12 mouse cellular contexts compared by ENCODE assay signal in genomic region chr11:96349491-96350340, GRCm38 (mm10). TPM values are rescaled to one million over a fixed set of nuclear protein-coding genes. Genes with fewer than 3 reads are reported as not detected.
DNase-seq lines count a peak whose midpoint lies in the region; ATAC-seq and TF ChIP-seq lines count a peak whose summit lies in the region.
"Had no signal": no experiment of that assay in that cellular context is flagged by ENCODE, and none has a peak within 500 bp of the region (broad histone marks: within the 10 kb centered on the region; RNA-seq: fewer than 3 reads in every experiment).

No protein-coding gene starts in this region.

- peak overlapping the region; percentile 7; the same call in 1 of the 2 replicates for H3K4me3 ChIP-seq in lung, embryonic 15.5 days
- no peak overlapping the region for H3K4me3 ChIP-seq in embryonic facial prominence, embryonic 12.5 days
- H3K4me3 ChIP-seq in kidney, embryonic 14.5 days (ENCODE audit: low read length) = peak overlapping the region; percentile 26
- H3K4me3 ChIP-seq in stomach, embryonic 14.5 days (ENCODE audit: low read depth, low read length) = peak overlapping the region; percentile 15
- no peak overlapping the region for H3K4me3 ChIP-seq in left cerebral cortex, adult 2 months
- H3K4me3 ChIP-seq: midbrain, embryonic 15.5 days had no signal

- 17% methylated on average over 14 of the region's 14 CpGs for WGBS in lung, embryonic 15.5 days
- 3% methylated on average over 14 of the region's 14 CpGs for WGBS in embryonic facial prominence, embryonic 12.5 days
- 1% methylated on average over 14 of the region's 14 CpGs for WGBS in kidney, embryonic 14.5 days
- WGBS in stomach, embryonic 14.5 days = 11% methylated on average over 14 of the region's 14 CpGs

- peak overlapping the region; percentile 97 for H3K27ac ChIP-seq in lung, embryonic 15.5 days
- H3K27ac ChIP-seq in embryonic facial prominence, embryonic 12.5 days = peak overlapping the region; percentile 31; the same call in 1 of the 2 replicates
- peak overlapping the region; percentile 99 for H3K27ac ChIP-seq in kidney, embryonic 14.5 days (ENCODE audit: low read depth, low read length)
- H3K27ac ChIP-seq in stomach, embryonic 14.5 days (ENCODE audit: low read length) = peak overlapping the region; percentile 100
- H3K27ac ChIP-seq in left cerebral cortex, adult 2 months = no peak overlapping the region
- H3K27ac ChIP-seq: midbrain, embryonic 15.5 days had no signal

- H3K4me2 ChIP-seq in lung, embryonic 15.5 days = peak overlapping the region; percentile 65
- no peak overlapping the region for H3K4me2 ChIP-seq in embryonic facial prominence, embryonic 12.5 days (replicated peaks)
- peak overlapping the region; percentile 39 for H3K4me2 ChIP-seq in kidney, embryonic 14.5 days (replicated peaks; ENCODE audit: low read depth, low read length)
- H3K4me2 ChIP-seq in stomach, embryonic 14.5 days (replicated peaks; ENCODE audit: low read depth, low read length) = peak overlapping the region; percentile 39
- H3K4me2 ChIP-seq: midbrain, embryonic 15.5 days had no signal

- TF ChIP-seq CTCF in left cerebral cortex, adult 2 months (IDR thresholded peaks at IDR 0.05) = no peak

- no peaks in the 10 kb centered on the region for H3K36me3 ChIP-seq in lung, embryonic 15.5 days
- H3K36me3 ChIP-seq in embryonic facial prominence, embryonic 12.5 days = no peaks in the 10 kb centered on the region
- H3K36me3 ChIP-seq in kidney, embryonic 14.5 days (ENCODE audit: control insufficient read depth, insufficient read depth, low read length) = peaks cover 28% of the 10 kb centered on the region
- H3K36me3 ChIP-seq in stomach, embryonic 14.5 days (ENCODE audit: control insufficient read depth, insufficient read depth, low read length) = peaks cover 11% of the 10 kb centered on the region; the same call in 1 of the 2 replicates
- H3K36me3 ChIP-seq: midbrain, embryonic 15.5 days had no signal

- intact Hi-C loops in gastrocnemius, postnatal 14 days (cut with DNase I; ENCODE audit: low total_unique reads) = no loop called here
- intact Hi-C loops in left cerebral cortex, adult 2 months (cut with DNase I) = loop anchor here (5.0 kb wide), 2 partner anchors 32 to 337 kb away; partner anchors contain the start of gene Hoxb4

- no peaks in the 10 kb centered on the region for H3K9me3 ChIP-seq in lung, embryonic 15.5 days
- no peaks in the 10 kb centered on the region for H3K9me3 ChIP-seq in embryonic facial prominence, embryonic 12.5 days
- H3K9me3 ChIP-seq in kidney, embryonic 14.5 days (ENCODE audit: control insufficient read depth, low read length) = no peaks in the 10 kb centered on the region
- no peaks in the 10 kb centered on the region for H3K9me3 ChIP-seq in stomach, embryonic 14.5 days (ENCODE audit: control insufficient read depth, low read depth, low read length)
- H3K9me3 ChIP-seq: midbrain, embryonic 15.5 days had no signal

- peak overlapping the region; percentile 4 for H3K9ac ChIP-seq in lung, embryonic 15.5 days
- no peak overlapping the region for H3K9ac ChIP-seq in embryonic facial prominence, embryonic 12.5 days
- peak overlapping the region; percentile 56 for H3K9ac ChIP-seq in kidney, embryonic 14.5 days (ENCODE audit: low read depth, low read length)
- peak overlapping the region; percentile 37 for H3K9ac ChIP-seq in stomach, embryonic 14.5 days (replicated peaks; ENCODE audit: low read depth, low read length)
- H3K9ac ChIP-seq: midbrain, embryonic 15.5 days had no signal

- DNase-seq in lung, postnatal 4 days = no peak
- no peak for DNase-seq in gastrocnemius, postnatal 14 days
- no peak for DNase-seq in layer of hippocampus, adult 9-11 months
- DNase-seq in left cerebral cortex, adult 2 months (ENCODE audit: extremely low spot score in 1 of 2, low spot score in 2 of 2) = no peak
- DNase-seq: cerebellum, adult 2 months; right cerebral cortex, postnatal 4 days had no signal

- peaks cover 56% of the 10 kb centered on the region for H3K27me3 ChIP-seq in lung, embryonic 15.5 days
- peaks cover 88% of the 10 kb centered on the region for H3K27me3 ChIP-seq in embryonic facial prominence, embryonic 12.5 days
- H3K27me3 ChIP-seq in kidney, embryonic 14.5 days (ENCODE audit: control insufficient read depth, insufficient read depth, low read length) = no peaks in the 10 kb centered on the region
- no peaks in the 10 kb centered on the region for H3K27me3 ChIP-seq in stomach, embryonic 14.5 days (ENCODE audit: control insufficient read depth, insufficient read depth, low read length)

- H3K4me1 ChIP-seq in lung, embryonic 15.5 days = peaks cover 53% of the 10 kb centered on the region
- H3K4me1 ChIP-seq in embryonic facial prominence, embryonic 12.5 days = no peaks in the 10 kb centered on the region
- H3K4me1 ChIP-seq in kidney, embryonic 14.5 days (ENCODE audit: control insufficient read depth, insufficient read depth, low read length) = peaks cover 62% of the 10 kb centered on the region
- peaks cover 45% of the 10 kb centered on the region for H3K4me1 ChIP-seq in stomach, embryonic 14.5 days (ENCODE audit: control insufficient read depth, insufficient read depth, low read length)

- no peak for ATAC-seq in lung, embryonic 15.5 days (ENCODE audit: borderline replicate concordance, extremely low read depth, low FRiP score, low TSS enrichment)
- ATAC-seq in embryonic facial prominence, embryonic 12.5 days (ENCODE audit: insufficient number of reproducible peaks, insufficient read depth, low FRiP score, low TSS enrichment) = no peak
- ATAC-seq in kidney, embryonic 14.5 days (ENCODE audit: low FRiP score, low TSS enrichment) = peak; percentile 1; the same call in 1 of the 2 replicates
- ATAC-seq in stomach, embryonic 14.5 days (ENCODE audit: insufficient number of reproducible peaks, insufficient read depth, low FRiP score, low read depth) = no peak
- ATAC-seq: midbrain, embryonic 15.5 days had no signal

RNA-seq across cellular contexts. Expression of gene Hoxb2, which starts 0.6 kb away (rescaled TPM):
- 36.9 and 39.2 TPM in 2 replicates for polyA plus RNA-seq in lung, embryonic 15.5 days (2015; fragmentation: Nextera tagmentation; extraction: Ambion mirVana)
- 3.9 and 6.5 TPM in 2 replicates for polyA plus RNA-seq in embryonic facial prominence, embryonic 12.5 days (2016; fragmentation: Nextera tagmentation; extraction: Ambion mirVana)
- 49.9 and 67.2 TPM in 2 replicates for polyA plus RNA-seq in kidney, embryonic 14.5 days (2014; fragmentation: Nextera tagmentation; extraction: Ambion mirVana)
- 23.1 and 25.9 TPM in 2 replicates for polyA plus RNA-seq in stomach, embryonic 14.5 days (2014; fragmentation: Nextera tagmentation; extraction: Ambion mirVana)
- 1 to 10 TPM in 1 of 2 experiments, under 1 TPM in 1; 0.51 to 1.1 TPM for total RNA-seq in gastrocnemius, postnatal 14 days (2021)
- total RNA-seq in left cerebral cortex, adult 2 months (2021) = not detected
- total RNA-seq: layer of hippocampus, postnatal 25 days had no signal

RNA-seq across cellular contexts. Expression of gene Hoxb1, which starts 15.8 kb away (rescaled TPM):
- polyA plus RNA-seq in lung, embryonic 15.5 days (2015; fragmentation: Nextera tagmentation; extraction: Ambion mirVana) = 0.14 TPM in 1 of 2 replicates, not detected in the other
- 0.08 and 0.18 TPM in 2 replicates for polyA plus RNA-seq in embryonic facial prominence, embryonic 12.5 days (2016; fragmentation: Nextera tagmentation; extraction: Ambion mirVana)
- 0.27 and 0.37 TPM in 2 replicates for polyA plus RNA-seq in kidney, embryonic 14.5 days (2014; fragmentation: Nextera tagmentation; extraction: Ambion mirVana)
- 0.22 and 0.32 TPM in 2 replicates for polyA plus RNA-seq in stomach, embryonic 14.5 days (2014; fragmentation: Nextera tagmentation; extraction: Ambion mirVana)
- not detected for total RNA-seq in gastrocnemius, postnatal 14 days (2021)
- total RNA-seq in left cerebral cortex, adult 2 months (2021) = not detected
- total RNA-seq: layer of hippocampus, postnatal 25 days had no signal
- polyA plus RNA-seq: cerebellum, adult 2 months; midbrain, embryonic 15.5 days had no signal

RNA-seq across cellular contexts. Expression of gene Hoxb3, which starts 26.6 kb away (rescaled TPM):
- 3.0 and 3.8 TPM in 2 replicates for polyA plus RNA-seq in lung, embryonic 15.5 days (2015; fragmentation: Nextera tagmentation; extraction: Ambion mirVana)
- polyA plus RNA-seq in embryonic facial prominence, embryonic 12.5 days (2016; fragmentation: Nextera tagmentation; extraction: Ambion mirVana) = 0.53 and 0.87 TPM in 2 replicates
- 8.2 and 8.6 TPM in 2 replicates for polyA plus RNA-seq in kidney, embryonic 14.5 days (2014; fragmentation: Nextera tagmentation; extraction: Ambion mirVana)
- 3.6 and 4.7 TPM in 2 replicates for polyA plus RNA-seq in stomach, embryonic 14.5 days (2014; fragmentation: Nextera tagmentation; extraction: Ambion mirVana)
- under 1 TPM; 0.66 to 0.80 TPM for total RNA-seq in gastrocnemius, postnatal 14 days (2021)
- not detected for total RNA-seq in left cerebral cortex, adult 2 months (2021)
- total RNA-seq: layer of hippocampus, postnatal 25 days had no signal
- polyA plus RNA-seq: midbrain, embryonic 15.5 days had no signal

RNA-seq across cellular contexts. Expression of gene Hoxb4, which starts 31.6 kb away (rescaled TPM):
- 4.3 and 4.4 TPM in 2 replicates for polyA plus RNA-seq in lung, embryonic 15.5 days (2015; fragmentation: Nextera tagmentation; extraction: Ambion mirVana)
- polyA plus RNA-seq in embryonic facial prominence, embryonic 12.5 days (2016; fragmentation: Nextera tagmentation; extraction: Ambion mirVana) = 0.22 TPM in 1 of 2 replicates, not detected in the other
- 4.2 and 8.6 TPM in 2 replicates for polyA plus RNA-seq in kidney, embryonic 14.5 days (2014; fragmentation: Nextera tagmentation; extraction: Ambion mirVana)
- polyA plus RNA-seq in stomach, embryonic 14.5 days (2014; fragmentation: Nextera tagmentation; extraction: Ambion mirVana) = 3.5 and 3.7 TPM in 2 replicates
- total RNA-seq in gastrocnemius, postnatal 14 days (2021) = under 1 TPM; 0.51 to 0.53 TPM
- total RNA-seq in left cerebral cortex, adult 2 months (2021) = not detected
- total RNA-seq: layer of hippocampus, postnatal 25 days had no signal
- polyA plus RNA-seq: midbrain, embryonic 15.5 days had no signal

RNA-seq across cellular contexts. Expression of gene Hoxb5, which starts 46.6 kb away (rescaled TPM):
- 46.1 and 54.1 TPM in 2 replicates for polyA plus RNA-seq in lung, embryonic 15.5 days (2015; fragmentation: Nextera tagmentation; extraction: Ambion mirVana)
- polyA plus RNA-seq in embryonic facial prominence, embryonic 12.5 days (2016; fragmentation: Nextera tagmentation; extraction: Ambion mirVana) = 0.38 TPM in 1 of 2 replicates, not detected in the other
- 22.1 and 24.3 TPM in 2 replicates for polyA plus RNA-seq in kidney, embryonic 14.5 days (2014; fragmentation: Nextera tagmentation; extraction: Ambion mirVana)
- 21.2 and 23.3 TPM in 2 replicates for polyA plus RNA-seq in stomach, embryonic 14.5 days (2014; fragmentation: Nextera tagmentation; extraction: Ambion mirVana)
- total RNA-seq in gastrocnemius, postnatal 14 days (2021) = under 1 TPM; 0.90 to 0.91 TPM
- total RNA-seq in left cerebral cortex, adult 2 months (2021) = not detected
- total RNA-seq: layer of hippocampus, postnatal 25 days had no signal

Comparison
In these comparisons a context has a peak if more than half of its experiments do, and no peak if none do; other contexts are left out.
1. H3K4me3 ChIP-seq: peak in lung, embryonic 15.5 days (single experiment), kidney, embryonic 14.5 days (single experiment) and stomach, embryonic 14.5 days (single experiment); none in embryonic facial prominence, embryonic 12.5 days (single experiment) and left cerebral cortex, adult 2 months (single experiment).